Mouse (Mus musculus): Measurements from ENCODE around the gene Ttc37. TPM values are rescaled to one million over a fixed set of nuclear protein-coding genes. Genes with fewer than 3 reads are reported as not detected.

Gene Ttc37
- polyA plus RNA-seq, 1 experiment from 2014 or later: 21.5 TPM

GRCm38 (mm10) chr13:76141117-76141808 lies 42.7 kb downstream of the Ttc37 start:
- peaks cover 44% of the 10 kb centered on the region for H3K36me3 ChIP-seq (ENCODE audit: control insufficient read depth, insufficient read depth, low read length)
- no peak for ATAC-seq (ENCODE audit: low FRiP score, low TSS enrichment)
- H3K4me3 ChIP-seq (ENCODE audit: low read length): no peak overlapping the region
- no peaks in the 10 kb centered on the region for H3K27me3 ChIP-seq (ENCODE audit: control insufficient read depth, insufficient read depth, low read length)
- H3K4me1 ChIP-seq (ENCODE audit: control insufficient read depth, insufficient read depth, low read length): no peaks in the 10 kb centered on the region
- no peaks in the 10 kb centered on the region for H3K9me3 ChIP-seq (ENCODE audit: control insufficient read depth, low read length)
- no peak overlapping the region for H3K27ac ChIP-seq (ENCODE audit: low read depth, low read length)
- H3K9ac ChIP-seq (ENCODE audit: low read depth, low read length): no peak overlapping the region
- WGBS: 67% methylated on average over 12 of the region's 12 CpGs
- H3K4me2 ChIP-seq (replicated peaks; ENCODE audit: low read depth, low read length): no peak overlapping the region

GRCm38 (mm10) chr13:76150483-76150882 lies 51.9 kb downstream of the Ttc37 start:
- ATAC-seq (ENCODE audit: low FRiP score, low TSS enrichment): no peak
- Histone ChIP-seq H3K9me3 (ENCODE audit: control insufficient read depth, low read length) (no peaks in the 10 kb centered on the region), H3K4me3 (ENCODE audit: low read length) (no peak overlapping the region), H3K36me3 (ENCODE audit: control insufficient read depth, insufficient read depth, low read length) (peaks cover 42% of the 10 kb centered on the region), H3K4me1 (ENCODE audit: control insufficient read depth, insufficient read depth, low read length) (no peaks in the 10 kb centered on the region), H3K9ac (ENCODE audit: low read depth, low read length) (no peak overlapping the region), H3K27ac (ENCODE audit: low read depth, low read length) (no peak overlapping the region), H3K4me2 (replicated peaks; ENCODE audit: low read depth, low read length) (no peak overlapping the region), H3K27me3 (ENCODE audit: control insufficient read depth, insufficient read depth, low read length) (no peaks in the 10 kb centered on the region)
- WGBS: 90% methylated on average over 5 of the region's 5 CpGs

GRCm38 (mm10) chr13:76157099-76157498 lies 58.6 kb downstream of the Ttc37 start:
- Histone ChIP-seq H3K36me3 (ENCODE audit: control insufficient read depth, insufficient read depth, low read length) (peaks cover 49% of the 10 kb centered on the region), H3K27me3 (ENCODE audit: control insufficient read depth, insufficient read depth, low read length) (no peaks in the 10 kb centered on the region), H3K9me3 (ENCODE audit: control insufficient read depth, low read length) (no peaks in the 10 kb centered on the region), H3K4me2 (replicated peaks; ENCODE audit: low read depth, low read length) (no peak overlapping the region), H3K9ac (ENCODE audit: low read depth, low read length) (no peak overlapping the region), H3K27ac (ENCODE audit: low read depth, low read length) (no peak overlapping the region), H3K4me3 (ENCODE audit: low read length) (no peak overlapping the region), H3K4me1 (ENCODE audit: control insufficient read depth, insufficient read depth, low read length) (no peaks in the 10 kb centered on the region)
- 73% methylated on average over 3 of the region's 3 CpGs for WGBS
- no peak for ATAC-seq (ENCODE audit: low FRiP score, low TSS enrichment)

GRCm38 (mm10) chr13:76157508-76157907 lies 59.0 kb downstream of the Ttc37 start:
- Histone ChIP-seq H3K36me3 (ENCODE audit: control insufficient read depth, insufficient read depth, low read length) (peaks cover 49% of the 10 kb centered on the region), H3K27me3 (ENCODE audit: control insufficient read depth, insufficient read depth, low read length) (no peaks in the 10 kb centered on the region), H3K4me1 (ENCODE audit: control insufficient read depth, insufficient read depth, low read length) (no peaks in the 10 kb centered on the region), H3K4me3 (ENCODE audit: low read length) (no peak overlapping the region), H3K27ac (ENCODE audit: low read depth, low read length) (no peak overlapping the region), H3K4me2 (replicated peaks; ENCODE audit: low read depth, low read length) (no peak overlapping the region), H3K9ac (ENCODE audit: low read depth, low read length) (no peak overlapping the region), H3K9me3 (ENCODE audit: control insufficient read depth, low read length) (no peaks in the 10 kb centered on the region)
- no peak for ATAC-seq (ENCODE audit: low FRiP score, low TSS enrichment)
- whole genome bisulfite sequencing: 91% methylated on average over 1 of the region's 1 CpGs

DNA sequence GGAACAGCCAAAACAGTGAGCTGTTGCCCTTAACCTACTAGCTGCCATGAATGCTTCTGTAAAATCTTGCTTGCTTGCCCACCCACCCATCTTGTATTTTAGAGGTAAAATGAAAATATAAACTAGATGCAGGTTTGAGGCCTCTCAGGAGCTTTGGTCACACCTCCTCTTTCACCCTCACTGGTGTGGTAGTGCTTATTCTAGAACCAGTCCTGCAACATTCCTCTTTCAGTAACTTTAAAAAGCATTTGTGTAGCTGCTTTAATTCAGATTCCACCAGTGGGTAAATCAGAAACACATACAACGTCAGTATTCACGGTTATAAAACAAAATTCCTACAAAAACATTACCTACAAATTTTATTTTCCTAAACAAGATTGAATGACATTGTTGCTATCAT lies 62.1 kb downstream of the Ttc37 start:
- peaks cover 37% of the 10 kb centered on the region for H3K36me3 ChIP-seq (ENCODE audit: control insufficient read depth, insufficient read depth, low read length)
- 82% methylated on average over 2 of the region's 2 CpGs for WGBS

DNA sequence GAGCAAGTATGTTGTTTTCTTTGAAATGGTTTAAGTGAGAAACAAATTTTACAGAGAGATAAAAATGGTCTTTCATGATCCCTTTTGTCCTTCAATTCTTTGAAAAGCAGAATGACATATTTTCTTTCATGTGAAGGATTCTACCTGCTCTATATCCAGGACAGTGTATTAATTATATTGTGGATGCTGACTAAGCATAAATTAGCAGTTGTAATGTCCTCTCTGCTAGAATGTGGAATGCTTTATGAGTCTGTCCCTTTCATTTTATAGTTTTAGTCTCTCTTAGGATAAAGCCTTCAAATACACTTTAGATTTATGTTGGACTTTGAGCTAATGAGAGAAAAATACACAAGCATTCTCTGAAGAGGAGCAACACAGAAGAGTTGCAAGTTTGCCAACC lies 75.8 kb downstream of the Ttc37 start:
- H3K36me3 ChIP-seq (ENCODE audit: control insufficient read depth, insufficient read depth, low read length): peaks cover 18% of the 10 kb centered on the region; the same call in 1 of the 2 replicates
- H3K27me3 ChIP-seq (ENCODE audit: control insufficient read depth, insufficient read depth, low read length): no peaks in the 10 kb centered on the region
- no peak overlapping the region for H3K9ac ChIP-seq (ENCODE audit: low read depth, low read length)
- peaks cover 3% of the 10 kb centered on the region; the same call in 1 of the 2 replicates for H3K9me3 ChIP-seq (ENCODE audit: control insufficient read depth, low read length)
- no peaks in the 10 kb centered on the region for H3K4me1 ChIP-seq (ENCODE audit: control insufficient read depth, insufficient read depth, low read length)
- H3K27ac ChIP-seq (ENCODE audit: low read depth, low read length): no peak overlapping the region
- H3K4me2 ChIP-seq (replicated peaks; ENCODE audit: low read depth, low read length): no peak overlapping the region
- no peak overlapping the region for H3K4me3 ChIP-seq (ENCODE audit: low read length)
- no peak for ATAC-seq (ENCODE audit: low FRiP score, low TSS enrichment)

More for the DNA sequence above, 62.1 kb downstream of the Ttc37 start:
- no peak overlapping the region for H3K27ac ChIP-seq (ENCODE audit: low read depth, low read length)
- H3K27me3 ChIP-seq (ENCODE audit: control insufficient read depth, insufficient read depth, low read length): no peaks in the 10 kb centered on the region
- H3K9me3 ChIP-seq (ENCODE audit: control insufficient read depth, low read length): no peaks in the 10 kb centered on the region
- no peak for ATAC-seq (ENCODE audit: low FRiP score, low TSS enrichment)
- no peak overlapping the region for H3K4me3 ChIP-seq (ENCODE audit: low read length)
- no peak overlapping the region for H3K9ac ChIP-seq (ENCODE audit: low read depth, low read length)
- no peaks in the 10 kb centered on the region for H3K4me1 ChIP-seq (ENCODE audit: control insufficient read depth, insufficient read depth, low read length)
- H3K4me2 ChIP-seq (replicated peaks; ENCODE audit: low read depth, low read length): no peak overlapping the region

GRCm38 (mm10) chr13:76178700-76179099 lies 80.2 kb downstream of the Ttc37 start:
- no peak overlapping the region for H3K4me2 ChIP-seq (replicated peaks; ENCODE audit: low read depth, low read length)
- no peaks in the 10 kb centered on the region for H3K4me1 ChIP-seq (ENCODE audit: control insufficient read depth, insufficient read depth, low read length)
- WGBS: 94% methylated on average over 5 of the region's 5 CpGs
- peaks cover 3% of the 10 kb centered on the region; the same call in 1 of the 2 replicates for H3K9me3 ChIP-seq (ENCODE audit: control insufficient read depth, low read length)
- no peak overlapping the region for H3K27ac ChIP-seq (ENCODE audit: low read depth, low read length)
- H3K36me3 ChIP-seq (ENCODE audit: control insufficient read depth, insufficient read depth, low read length): peaks cover 17% of the 10 kb centered on the region; the same call in 1 of the 2 replicates
- no peak overlapping the region for H3K9ac ChIP-seq (ENCODE audit: low read depth, low read length)
- ATAC-seq (ENCODE audit: low FRiP score, low TSS enrichment): no peak
- H3K4me3 ChIP-seq (ENCODE audit: low read length): no peak overlapping the region
- no peaks in the 10 kb centered on the region for H3K27me3 ChIP-seq (ENCODE audit: control insufficient read depth, insufficient read depth, low read length)

DNA sequence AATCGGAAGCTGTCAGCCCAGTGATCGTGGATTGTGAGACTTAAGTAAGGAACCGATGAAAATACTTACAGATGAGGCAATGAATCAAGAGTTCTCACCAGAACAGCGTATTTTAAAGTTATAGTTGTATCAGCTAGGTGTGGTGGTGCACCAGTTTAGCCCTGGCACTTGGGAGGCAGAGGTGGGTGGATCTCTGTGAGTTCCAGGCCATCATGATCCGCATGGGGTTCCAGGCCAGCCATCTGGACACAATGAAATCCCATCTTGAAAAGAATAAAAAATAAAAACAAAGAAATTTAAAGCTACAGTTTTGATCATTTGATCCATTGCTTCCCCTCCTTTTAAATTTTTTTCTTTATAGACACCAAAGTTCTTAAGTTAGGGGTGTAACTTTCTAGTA lies 89.1 kb downstream of the Ttc37 start:
- no peaks in the 10 kb centered on the region for H3K4me1 ChIP-seq (ENCODE audit: control insufficient read depth, insufficient read depth, low read length)
- no peaks in the 10 kb centered on the region for H3K9me3 ChIP-seq (ENCODE audit: control insufficient read depth, low read length)
- H3K4me2 ChIP-seq (replicated peaks; ENCODE audit: low read depth, low read length): no peak overlapping the region
- peaks cover 38% of the 10 kb centered on the region for H3K36me3 ChIP-seq (ENCODE audit: control insufficient read depth, insufficient read depth, low read length)
- no peak overlapping the region for H3K9ac ChIP-seq (ENCODE audit: low read depth, low read length)
- no peak for ATAC-seq (ENCODE audit: low FRiP score, low TSS enrichment)
- no peak overlapping the region for H3K4me3 ChIP-seq (ENCODE audit: low read length)
- WGBS: 93% methylated on average over 5 of the region's 5 CpGs
- H3K27me3 ChIP-seq (ENCODE audit: control insufficient read depth, insufficient read depth, low read length): no peaks in the 10 kb centered on the region
- H3K27ac ChIP-seq (ENCODE audit: low read depth, low read length): no peak overlapping the region

DNA sequence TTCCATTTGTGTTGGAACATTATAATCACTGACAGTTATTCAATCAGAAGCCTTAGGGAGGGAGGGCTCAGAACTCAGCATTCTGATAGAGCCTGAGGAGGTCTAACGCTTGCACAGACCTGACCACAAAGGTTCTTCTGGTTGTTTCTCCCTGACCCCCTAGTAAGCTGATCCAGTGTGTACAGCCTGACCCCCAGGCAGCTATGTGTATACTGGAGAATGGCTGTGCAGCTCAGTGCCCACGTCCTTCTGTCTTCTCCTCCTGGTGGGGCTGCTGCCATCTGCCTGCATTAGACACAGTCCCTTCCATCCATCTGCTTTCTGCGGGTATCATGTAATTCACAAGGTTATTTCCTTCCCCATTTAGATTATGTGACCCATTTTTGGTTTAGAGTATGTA lies 90.7 kb downstream of the Ttc37 start:
- no peak for ATAC-seq (ENCODE audit: low FRiP score, low TSS enrichment)
- 89% methylated on average over 3 of the region's 3 CpGs for WGBS
- no peaks in the 10 kb centered on the region for H3K27me3 ChIP-seq (ENCODE audit: control insufficient read depth, insufficient read depth, low read length)
- peaks cover 35% of the 10 kb centered on the region for H3K36me3 ChIP-seq (ENCODE audit: control insufficient read depth, insufficient read depth, low read length)
- H3K4me1 ChIP-seq (ENCODE audit: control insufficient read depth, insufficient read depth, low read length): no peaks in the 10 kb centered on the region
- H3K27ac ChIP-seq (ENCODE audit: low read depth, low read length): no peak overlapping the region
- H3K9ac ChIP-seq (ENCODE audit: low read depth, low read length): no peak overlapping the region
- no peak overlapping the region for H3K4me2 ChIP-seq (replicated peaks; ENCODE audit: low read depth, low read length)
- H3K9me3 ChIP-seq (ENCODE audit: control insufficient read depth, low read length): no peaks in the 10 kb centered on the region
- H3K4me3 ChIP-seq (ENCODE audit: low read length): no peak overlapping the region

Data from kidney, embryonic 14.5 days (tissue).